Mouse (Mus musculus) limb, embryonic 14.5 days (tissue): ENCODE measurements around the gene Nodal. TPM values are rescaled to one million over a fixed set of nuclear protein-coding genes. Genes with fewer than 3 reads are reported as not detected.

ENCODE experiments used
- ATAC-seq: fragments of 200-750 bp; cut with Nextera tagmentation; 2 replicates; pipeline ENCODE4 v1.8.0; 2017; ENCODE audit warnings: low read depth, moderate number of reproducible peaks, moderate TSS enrichment; ENCODE audit not compliant: low FRiP score
- DNase-seq: peaks from one replicate; pipeline ENCODE4 v3.0.0-alpha.2; 2015; ENCODE audit warnings: low spot score
- H3K27ac ChIP-seq: fragments of 300-500 bp; sonication (generic); replicated peaks from 2 replicates; pipeline ENCODE4 v1.5.1; 2014; ENCODE audit warnings: low read depth, mild to moderate bottlenecking, low read length, moderate library complexity, mixed read lengths
- H3K27me3 ChIP-seq: fragments of 300-500 bp; sonication (generic); 2 replicates; pipeline ENCODE4 v1.6.1; 2014; ENCODE audit warnings: low read length, mixed read lengths; ENCODE audit not compliant: control insufficient read depth, insufficient read depth
- H3K36me3 ChIP-seq: fragments of 300-500 bp; sonication (generic); 2 replicates; pipeline ENCODE4 v1.6.1; 2014; ENCODE audit warnings: mild to moderate bottlenecking, low read length, moderate library complexity, mixed read lengths; ENCODE audit not compliant: control insufficient read depth, insufficient read depth
- H3K4me1 ChIP-seq: fragments of 300-500 bp; sonication (generic); 2 replicates; pipeline ENCODE4 v1.6.1; 2014; ENCODE audit warnings: antibody characterized with exemption, low read length, mixed read lengths; ENCODE audit not compliant: control insufficient read depth, insufficient read depth
- H3K4me2 ChIP-seq: fragments of 300-500 bp; sonication (generic); replicated peaks from 2 replicates; pipeline ENCODE4 v1.6.1; 2014; ENCODE audit warnings: low read depth, mild to moderate bottlenecking, low read length, moderate library complexity; ENCODE audit not compliant: severe bottlenecking
- H3K4me3 ChIP-seq: fragments of 300-500 bp; sonication (generic); replicated peaks from 2 replicates; pipeline ENCODE4 v1.5.1; 2014; ENCODE audit warnings: low read length
- H3K9ac ChIP-seq: fragments of 300-500 bp; sonication (generic); 2 replicates; pipeline ENCODE4 v1.6.1; 2014; ENCODE audit warnings: mild to moderate bottlenecking, low read depth, low read length, moderate library complexity; ENCODE audit not compliant: severe bottlenecking
- H3K9me3 ChIP-seq: fragments of 300-500 bp; sonication (generic); 2 replicates; pipeline ENCODE4 v1.6.1; 2016; ENCODE audit warnings: low read length; ENCODE audit not compliant: control insufficient read depth
- POLR2A ChIP-seq: fragments of 200-500 bp; IDR thresholded peaks from 2 replicates; pipeline ENCODE4 v1.8.0; 2012; ENCODE audit warnings: inconsistent platforms, mild to moderate bottlenecking, moderate library complexity, borderline replicate concordance; ENCODE audit not compliant: insufficient read depth, insufficient read length; ENCODE audit errors: extremely low read depth
- WGBS: fragments of 180-500 bp; shearing (Covaris S2); extraction: QIAGEN DNeasy Blood & Tissue Kit; methylation state at CpG from one replicate; pipeline ENCODE4 v1.1.7; 2014; 5-methylcytosine and 5-hydroxymethylcytosine counted together
- polyA plus RNA-seq, 2 experiments: library from polyadenylated mRNA; depleted of rRNA in 1 of 2; stranded (reverse) in 1 of 2; unstranded in 1 of 2; fragments of >200 nt; fragmentation: Nextera tagmentation in 1 of 2; extraction: Ambion mirVana in 1 of 2; gene quantifications; 2 replicates each; pipeline versions ENCODE4 v1.2.1 to v1.2.3; 2012 to 2014

Gene Nodal
- polyA plus RNA-seq, 2 experiments = 0.16 to 0.19 TPM

- WGBS = 74% methylated on average over 4 of the region's 4 CpGs
- H3K9me3 ChIP-seq = no peaks in the 10 kb centered on the region
- no peaks in the 10 kb centered on the region for H3K36me3 ChIP-seq
- no peak overlapping the region for H3K9ac ChIP-seq
- H3K4me1 ChIP-seq = no peaks in the 10 kb centered on the region
- no peak for TF ChIP-seq POLR2A
- ATAC-seq = no peak
- H3K4me3 ChIP-seq = no peak overlapping the region
- DNase-seq = no peak
- H3K27me3 ChIP-seq = no peaks in the 10 kb centered on the region
- H3K4me2 ChIP-seq = no peak overlapping the region
- H3K27ac ChIP-seq = no peak overlapping the region
Observed at GRCm38 (mm10) chr10:61465009-61465408, 47.2 kb downstream of the Nodal start.

DNA sequence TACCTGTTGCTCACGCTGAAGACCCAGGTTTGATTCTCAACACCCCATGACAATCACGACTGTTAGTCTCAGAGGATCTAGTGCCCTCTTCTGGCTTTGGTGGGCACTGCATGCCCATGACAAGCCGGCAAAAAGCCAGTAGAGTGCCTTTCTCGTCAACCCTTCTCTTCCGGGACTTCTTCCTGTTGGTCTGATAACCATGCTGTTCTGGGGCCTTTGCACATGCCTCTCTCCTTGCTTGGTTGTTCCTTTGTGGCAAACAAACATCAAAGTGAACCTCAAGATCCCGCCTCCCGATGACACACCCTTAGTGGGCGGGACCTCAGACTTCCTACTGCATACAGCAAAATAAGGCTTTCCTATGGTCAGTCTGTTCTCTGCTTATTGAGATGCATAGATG is 48.5 kb downstream of the Nodal start:
- Histone ChIP-seq H3K4me3 (no peak overlapping the region), H3K27ac (no peak overlapping the region), H3K27me3 (no peaks in the 10 kb centered on the region), H3K36me3 (no peaks in the 10 kb centered on the region), H3K9me3 (no peaks in the 10 kb centered on the region), H3K9ac (no peak overlapping the region), H3K4me2 (no peak overlapping the region), H3K4me1 (no peaks in the 10 kb centered on the region)
- 77% methylated on average over 8 of the region's 8 CpGs for WGBS
- DNase-seq = no peak
- no peak for ATAC-seq
- no peak for TF ChIP-seq POLR2A

- Histone ChIP-seq H3K9me3 (no peaks in the 10 kb centered on the region), H3K4me2 (no peak overlapping the region), H3K36me3 (no peaks in the 10 kb centered on the region), H3K9ac (no peak overlapping the region), H3K4me1 (no peaks in the 10 kb centered on the region), H3K27me3 (no peaks in the 10 kb centered on the region), H3K27ac (no peak overlapping the region), H3K4me3 (no peak overlapping the region)
- TF ChIP-seq POLR2A = no peak
- ATAC-seq (0 out of 2 replicates have a peak, but pooled peaks have one; percentile 44), DNase-seq (peak; percentile 76)
- 26% methylated on average over 5 of the region's 5 CpGs for WGBS
Observed at GRCm38 (mm10) chr10:61466873-61467272, 49.1 kb downstream of the Nodal start.

DNA sequence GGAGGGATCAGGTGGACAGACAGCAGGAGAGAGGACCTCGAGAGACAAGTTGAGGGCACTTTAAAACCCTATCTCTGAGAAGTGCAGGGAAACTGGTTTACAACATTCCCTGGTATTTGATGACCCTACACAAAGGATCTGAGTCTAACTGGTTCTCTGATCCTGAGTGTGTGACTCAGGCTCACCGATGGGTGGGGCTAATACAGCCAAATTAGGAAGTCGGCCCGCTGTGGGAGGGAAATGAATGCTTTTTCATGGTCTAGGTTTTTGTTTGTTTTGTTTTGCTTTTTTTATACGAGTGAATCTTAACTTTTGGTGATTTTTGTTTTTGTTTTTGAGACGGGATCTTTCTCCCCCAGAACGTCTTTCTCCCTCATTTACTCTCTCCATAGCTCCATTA is 51.1 kb downstream of the Nodal start:
- WGBS = 65% methylated on average over 7 of the region's 7 CpGs
- Histone ChIP-seq H3K4me1 (no peaks in the 10 kb centered on the region), H3K4me3 (no peak overlapping the region), H3K9me3 (no peaks in the 10 kb centered on the region), H3K27me3 (no peaks in the 10 kb centered on the region), H3K9ac (no peak overlapping the region), H3K36me3 (no peaks in the 10 kb centered on the region), H3K4me2 (no peak overlapping the region), H3K27ac (no peak overlapping the region)
- DNase-seq (no peak), ATAC-seq (no peak)
- TF ChIP-seq POLR2A = no peak

DNA sequence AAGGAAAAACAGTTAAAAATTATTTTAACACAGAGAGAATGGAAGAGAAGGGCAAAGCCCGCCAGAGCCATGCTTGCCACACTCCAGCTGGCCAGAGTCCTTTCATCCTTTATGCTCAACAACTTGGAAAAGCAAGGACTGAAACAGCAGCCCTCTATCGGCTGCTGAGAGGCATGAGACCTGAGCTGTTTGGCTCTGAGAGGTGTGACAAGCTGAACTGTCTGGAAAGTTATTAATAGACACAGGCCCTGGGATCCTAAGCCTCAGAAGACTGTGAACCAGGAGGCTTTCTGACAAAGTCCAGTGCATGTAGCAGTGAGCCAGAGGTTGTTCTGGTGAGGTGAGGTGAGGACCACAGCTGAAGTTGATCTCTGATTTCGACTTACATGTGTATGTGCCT is 55.9 kb downstream of the Nodal start:
- WGBS = 74% methylated on average over 3 of the region's 3 CpGs
- no peaks in the 10 kb centered on the region for H3K27me3 ChIP-seq
- DNase-seq (no peak), ATAC-seq (no peak)
- no peak overlapping the region for H3K27ac ChIP-seq
- no peak overlapping the region for H3K4me3 ChIP-seq
- H3K9ac ChIP-seq = no peak overlapping the region
- TF ChIP-seq POLR2A = no peak
- H3K4me2 ChIP-seq = no peak overlapping the region
- H3K36me3 ChIP-seq = no peaks in the 10 kb centered on the region
- peaks cover 10% of the 10 kb centered on the region for H3K4me1 ChIP-seq
- H3K9me3 ChIP-seq = no peaks in the 10 kb centered on the region

GRCm38 (mm10) chr10:61474344-61474743 is 56.6 kb downstream of the Nodal start:
- TF ChIP-seq POLR2A = no peak
- WGBS = 69% methylated on average over 1 of the region's 1 CpGs

More at GRCm38 (mm10) chr10:61474344-61474743, 56.6 kb downstream of the Nodal start:
- H3K27ac ChIP-seq = no peak overlapping the region
- H3K4me3 ChIP-seq = no peak overlapping the region
- H3K9me3 ChIP-seq = no peaks in the 10 kb centered on the region
- H3K4me2 ChIP-seq = no peak overlapping the region
- H3K36me3 ChIP-seq = no peaks in the 10 kb centered on the region
- H3K9ac ChIP-seq = no peak overlapping the region
- ATAC-seq (no peak), DNase-seq (no peak)
- no peaks in the 10 kb centered on the region for H3K27me3 ChIP-seq
- peaks cover 10% of the 10 kb centered on the region for H3K4me1 ChIP-seq

Other genes starting within 250 kb of the Nodal start
- 0.13 and 0.22 TPM in 2 replicates for gene Tbata, start 246.0 kb upstream of the Nodal start, polyA plus RNA-seq (2012; rRNA removed)
- gene Tbata, start 246.0 kb upstream of the Nodal start, polyA plus RNA-seq (2014; fragmentation: Nextera tagmentation; extraction: Ambion mirVana) = 0.19 TPM in 1 of 2 replicates, not detected in the other
- gene Adamts14, start 144.5 kb upstream of the Nodal start, polyA plus RNA-seq (2012; rRNA removed) = 11.1 and 13.7 TPM in 2 replicates
- gene Adamts14, start 144.5 kb upstream of the Nodal start, polyA plus RNA-seq (2014; fragmentation: Nextera tagmentation; extraction: Ambion mirVana) = 3.5 and 5.1 TPM in 2 replicates
- gene Prf1, start 120.1 kb upstream of the Nodal start, polyA plus RNA-seq (2012; rRNA removed) = 0.06 TPM in 1 of 2 replicates, not detected in the other
- gene Prf1, start 120.1 kb upstream of the Nodal start, polyA plus RNA-seq (2014; fragmentation: Nextera tagmentation; extraction: Ambion mirVana) = 0.12 TPM in 1 of 2 replicates, not detected in the other
- 24.9 and 28.2 TPM in 2 replicates for gene Pald1, start 34.4 kb upstream of the Nodal start, polyA plus RNA-seq (2012; rRNA removed)
- gene Pald1, start 34.4 kb upstream of the Nodal start, polyA plus RNA-seq (2014; fragmentation: Nextera tagmentation; extraction: Ambion mirVana) = 18.8 and 19.4 TPM in 2 replicates
- gene Eif4ebp2, start 34.7 kb downstream of the Nodal start, polyA plus RNA-seq (2012; rRNA removed) = 55.4 and 77.6 TPM in 2 replicates
- gene Eif4ebp2, start 34.7 kb downstream of the Nodal start, polyA plus RNA-seq (2014; fragmentation: Nextera tagmentation; extraction: Ambion mirVana) = 42.7 and 50.4 TPM in 2 replicates
- gene Lrrc20, start 57.8 kb downstream of the Nodal start, polyA plus RNA-seq (2012; rRNA removed) = 11.3 and 15.3 TPM in 2 replicates
- 10.2 and 10.4 TPM in 2 replicates for gene Lrrc20, start 57.8 kb downstream of the Nodal start, polyA plus RNA-seq (2014; fragmentation: Nextera tagmentation; extraction: Ambion mirVana)
- 0.06 and 0.10 TPM in 2 replicates for gene Npffr1, start 177.5 kb downstream of the Nodal start, polyA plus RNA-seq (2012; rRNA removed)
- gene Npffr1, start 177.5 kb downstream of the Nodal start, polyA plus RNA-seq (2014; fragmentation: Nextera tagmentation; extraction: Ambion mirVana) = 0.06 TPM in 2 replicates
- gene Ppa1, start 230.6 kb downstream of the Nodal start, polyA plus RNA-seq (2012; rRNA removed) = 90.3 and 119 TPM in 2 replicates
- 152 and 161 TPM in 2 replicates for gene Ppa1, start 230.6 kb downstream of the Nodal start, polyA plus RNA-seq (2014; fragmentation: Nextera tagmentation; extraction: Ambion mirVana)